Mouse (Mus musculus): ENCODE results near the gene Tnfaip1. TPM values are rescaled to one million over a fixed set of nuclear protein-coding genes. Genes with fewer than 3 reads are reported as not detected.

Tnfaip1 gene
- total RNA-seq, 1 experiment from 2014 or later: 8.8 TPM

Other genes with a start within 250 kb of the Tnfaip1 start
- gene BC030499, start 245.5 kb downstream of the Tnfaip1 start, total RNA-seq (2017): 1.2 TPM in 1 of 3 replicates, not detected in the others
- gene Spag5, start 234.8 kb downstream of the Tnfaip1 start, total RNA-seq (2017): 0.64 to 3.1 TPM (median 1.4 TPM) in 3 replicates
- 0.78 to 8.6 TPM (median 1.3 TPM) in 3 replicates for gene Aldoc, start 213.4 kb downstream of the Tnfaip1 start, total RNA-seq (2017)
- gene Pigs, start 207.9 kb downstream of the Tnfaip1 start, total RNA-seq (2017): 17.5 to 25.1 TPM (median 18.5 TPM) in 3 replicates
- 88.0 to 122 TPM (median 99.7 TPM) in 3 replicates for gene Unc119, start 192.8 kb downstream of the Tnfaip1 start, total RNA-seq (2017)
- not detected in 3 replicates for gene Foxn1, start 149.8 kb downstream of the Tnfaip1 start, total RNA-seq (2017)
- not detected in 3 replicates for gene Slc13a2, start 114.1 kb downstream of the Tnfaip1 start, total RNA-seq (2017)
- gene Slc46a1, start 70.6 kb downstream of the Tnfaip1 start, total RNA-seq (2017): 0.38 to 0.58 TPM in 2 of 3 replicates, not detected in the other
- gene Sarm1, start 38.6 kb downstream of the Tnfaip1 start, total RNA-seq (2017): 0.78 TPM in 1 of 3 replicates, not detected in the others
- not detected in 3 replicates for gene Vtn, start 37.2 kb downstream of the Tnfaip1 start, total RNA-seq (2017)
- gene Sebox, start 32.9 kb downstream of the Tnfaip1 start, total RNA-seq (2017): not detected in 3 replicates
- gene Tmem199, start 24.2 kb downstream of the Tnfaip1 start, total RNA-seq (2017): 23.4 to 38.7 TPM (median 34.2 TPM) in 3 replicates
- gene Poldip2, start 24.1 kb downstream of the Tnfaip1 start, total RNA-seq (2017): 18.0 to 27.4 TPM (median 21.5 TPM) in 3 replicates
- gene Ift20, start within 50 bp of the Tnfaip1 start, total RNA-seq (2017): 133 to 162 TPM (median 149 TPM) in 3 replicates
- gene Tmem97, start 14.4 kb upstream of the Tnfaip1 start, total RNA-seq (2017): 1.8 to 6.2 TPM (median 4.5 TPM) in 3 replicates
- 22.7 to 69.9 TPM (median 36.2 TPM) in 3 replicates for gene Nlk, start 161.0 kb upstream of the Tnfaip1 start, total RNA-seq (2017)
- gene Ccnq, start 215.4 kb upstream of the Tnfaip1 start, total RNA-seq (2017): 12.4 to 22.2 TPM (median 16.4 TPM) in 3 replicates